Mouse (Mus musculus) lung, embryonic 14.5 days (tissue): ENCODE data around the gene Nck2. TPM values are rescaled to one million over a fixed set of nuclear protein-coding genes. Genes with fewer than 3 reads are reported as not detected.
A peak's percentile ranks its signal among the peaks of the same experiment; 100 is the strongest.

Experiments
- ATAC-seq: fragments of 200-750 bp; cut with Nextera tagmentation; 2 replicates; pipeline ENCODE4 v1.8.0; 2017; ENCODE audit warnings: mild to moderate bottlenecking, moderate TSS enrichment, moderate library complexity; ENCODE audit not compliant: insufficient read depth
- DNase-seq: peaks from one replicate; pipeline ENCODE4 v3.0.0-alpha.2; 2015
- H3K27ac ChIP-seq: fragments of 300-500 bp; sonication (generic); 2 replicates; pipeline ENCODE4 v1.5.1; 2014; ENCODE audit warnings: low read depth, mild to moderate bottlenecking, moderate library complexity
- H3K27me3 ChIP-seq: fragments of 300-500 bp; sonication (generic); 2 replicates; pipeline ENCODE4 v1.6.1; 2014; ENCODE audit warnings: low read length, control low read depth; ENCODE audit not compliant: insufficient read depth
- H3K36me3 ChIP-seq: fragments of 300-500 bp; sonication (generic); 2 replicates; pipeline ENCODE4 v1.6.1; 2014; ENCODE audit warnings: control low read depth; ENCODE audit not compliant: insufficient read depth
- H3K4me1 ChIP-seq: fragments of 300-500 bp; sonication (generic); 2 replicates; pipeline ENCODE4 v1.6.1; 2014; ENCODE audit warnings: antibody characterized with exemption, control low read depth; ENCODE audit not compliant: insufficient read depth
- H3K4me2 ChIP-seq: fragments of 300-500 bp; sonication (generic); 2 replicates; pipeline ENCODE4 v1.6.1; 2014; ENCODE audit warnings: mild to moderate bottlenecking
- H3K4me3 ChIP-seq: fragments of 300-500 bp; sonication (generic); 2 replicates; pipeline ENCODE4 v1.5.1; 2014; ENCODE audit warnings: low read depth, low read length
- H3K9ac ChIP-seq: fragments of 300-500 bp; sonication (generic); 2 replicates; pipeline ENCODE4 v1.6.1; 2014
- H3K9me3 ChIP-seq: fragments of 300-500 bp; sonication (generic); 2 replicates; pipeline ENCODE4 v1.6.1; 2016; ENCODE audit warnings: low read depth, low read length, control low read depth
- CTCF ChIP-seq: IDR thresholded peaks from 2 replicates; pipeline ENCODE4 v1.5.1; 2016; ENCODE audit warnings: antibody characterized with exemption, low read depth
- WGBS: fragments of 180-500 bp; shearing (Covaris S2); extraction: QIAGEN DNeasy Blood & Tissue Kit; methylation state at CpG from one replicate; pipeline ENCODE4 v1.1.7; 2014; 5-methylcytosine and 5-hydroxymethylcytosine counted together
- polyA plus RNA-seq: library from polyadenylated mRNA; unstranded; fragments of >200 nt; fragmentation: Nextera tagmentation; extraction: Ambion mirVana; gene quantifications from 2 replicates; pipeline ENCODE4 v1.2.1, GENCODE M21; 2014

Gene Nck2
- polyA plus RNA-seq, 1 experiment from 2014 or later = 59.1 TPM

DNA sequence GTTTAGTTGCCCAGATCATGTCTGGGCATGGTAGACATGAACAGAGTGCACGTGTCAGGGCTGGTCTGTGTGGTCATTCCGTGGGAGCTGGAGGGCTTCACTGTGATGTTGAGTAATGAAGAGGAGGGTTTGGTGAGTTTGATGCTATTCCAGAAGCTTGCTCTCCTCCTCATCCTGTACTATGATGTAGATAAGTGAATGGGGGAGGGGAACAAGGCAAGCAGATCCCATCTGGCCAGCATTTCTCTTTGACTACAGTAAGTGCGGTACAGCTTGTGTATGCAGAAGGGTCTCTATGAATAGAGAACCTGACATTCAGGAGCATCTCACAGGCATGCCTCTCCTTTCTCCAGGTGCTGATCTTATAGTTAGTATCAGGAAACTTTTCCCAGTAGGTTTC lies 52.6 kb downstream of the Nck2 start:
- no peak overlapping the region for H3K9ac ChIP-seq
- 83% methylated on average over 3 of the region's 3 CpGs for WGBS
- no peaks in the 10 kb centered on the region for H3K27me3 ChIP-seq
- TF ChIP-seq CTCF = no peak
- no peak overlapping the region for H3K27ac ChIP-seq
- H3K9me3 ChIP-seq = no peaks in the 10 kb centered on the region
- H3K4me3 ChIP-seq = no peak overlapping the region
- DNase-seq (no peak), ATAC-seq (no peak)
- peaks cover 6% of the 10 kb centered on the region; the same call in 1 of the 2 replicates for H3K4me1 ChIP-seq
- no peak overlapping the region for H3K4me2 ChIP-seq
- H3K36me3 ChIP-seq = no peaks in the 10 kb centered on the region

DNA sequence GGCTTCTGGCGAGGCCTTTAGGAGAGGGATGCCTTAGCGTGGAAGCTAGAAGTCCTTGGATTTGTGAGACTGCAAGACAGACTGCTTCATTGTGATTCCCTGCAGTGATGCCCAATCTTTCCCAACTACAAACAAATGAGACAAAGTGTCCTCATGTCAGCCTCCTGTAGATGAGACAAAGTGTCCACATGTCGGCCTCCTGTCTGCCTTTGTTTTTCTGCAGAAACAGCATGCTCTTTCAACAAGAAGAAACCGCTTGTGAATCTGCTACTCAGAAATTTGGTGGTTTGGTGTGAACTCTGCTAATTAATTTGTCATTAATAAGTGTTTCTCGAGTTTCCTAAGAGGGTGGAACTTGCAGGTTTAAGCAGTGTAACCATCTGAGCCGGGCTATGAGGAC lies 53.6 kb downstream of the Nck2 start:
- H3K27ac ChIP-seq = no peak overlapping the region
- H3K4me1 ChIP-seq = peaks cover 13% of the 10 kb centered on the region
- WGBS = 71% methylated on average over 6 of the region's 6 CpGs
- TF ChIP-seq CTCF = no peak
- DNase-seq (no peak), ATAC-seq (no peak)
- no peaks in the 10 kb centered on the region for H3K27me3 ChIP-seq
- no peaks in the 10 kb centered on the region for H3K9me3 ChIP-seq
- H3K9ac ChIP-seq = no peak overlapping the region
- no peak overlapping the region for H3K4me3 ChIP-seq
- no peak overlapping the region for H3K4me2 ChIP-seq
- no peaks in the 10 kb centered on the region for H3K36me3 ChIP-seq

DNA sequence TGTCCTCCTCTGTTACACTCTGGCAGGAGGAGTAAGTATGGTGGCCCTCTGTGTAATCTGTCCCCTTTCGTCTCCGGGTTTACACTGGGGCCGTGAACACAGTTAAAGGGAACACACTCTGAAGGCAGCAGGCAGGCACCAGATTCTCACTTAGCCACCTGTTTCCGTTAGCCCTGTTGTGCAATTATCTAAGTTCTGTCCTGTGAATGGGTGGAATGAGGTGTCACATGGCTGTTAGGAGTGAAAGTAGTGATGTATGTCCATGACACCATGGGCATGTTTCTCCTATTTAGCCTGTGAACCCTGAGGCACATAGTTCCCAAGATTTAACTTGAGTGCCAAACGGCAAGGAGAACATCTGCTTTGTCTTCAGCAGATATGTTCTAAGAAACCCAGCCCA lies 55.7 kb downstream of the Nck2 start:
- no peaks in the 10 kb centered on the region for H3K27me3 ChIP-seq
- ATAC-seq (0 out of 2 replicates have a peak, but pooled peaks have one; percentile 42), DNase-seq (no peak)
- H3K9me3 ChIP-seq = no peaks in the 10 kb centered on the region
- no peak for TF ChIP-seq CTCF
- no peak overlapping the region for H3K4me3 ChIP-seq
- H3K9ac ChIP-seq = no peak overlapping the region
- WGBS = 65% methylated on average over 5 of the region's 5 CpGs
- H3K4me2 ChIP-seq = no peak overlapping the region
- H3K4me1 ChIP-seq = peaks cover 21% of the 10 kb centered on the region
- no peak overlapping the region for H3K27ac ChIP-seq
- no peaks in the 10 kb centered on the region for H3K36me3 ChIP-seq

DNA sequence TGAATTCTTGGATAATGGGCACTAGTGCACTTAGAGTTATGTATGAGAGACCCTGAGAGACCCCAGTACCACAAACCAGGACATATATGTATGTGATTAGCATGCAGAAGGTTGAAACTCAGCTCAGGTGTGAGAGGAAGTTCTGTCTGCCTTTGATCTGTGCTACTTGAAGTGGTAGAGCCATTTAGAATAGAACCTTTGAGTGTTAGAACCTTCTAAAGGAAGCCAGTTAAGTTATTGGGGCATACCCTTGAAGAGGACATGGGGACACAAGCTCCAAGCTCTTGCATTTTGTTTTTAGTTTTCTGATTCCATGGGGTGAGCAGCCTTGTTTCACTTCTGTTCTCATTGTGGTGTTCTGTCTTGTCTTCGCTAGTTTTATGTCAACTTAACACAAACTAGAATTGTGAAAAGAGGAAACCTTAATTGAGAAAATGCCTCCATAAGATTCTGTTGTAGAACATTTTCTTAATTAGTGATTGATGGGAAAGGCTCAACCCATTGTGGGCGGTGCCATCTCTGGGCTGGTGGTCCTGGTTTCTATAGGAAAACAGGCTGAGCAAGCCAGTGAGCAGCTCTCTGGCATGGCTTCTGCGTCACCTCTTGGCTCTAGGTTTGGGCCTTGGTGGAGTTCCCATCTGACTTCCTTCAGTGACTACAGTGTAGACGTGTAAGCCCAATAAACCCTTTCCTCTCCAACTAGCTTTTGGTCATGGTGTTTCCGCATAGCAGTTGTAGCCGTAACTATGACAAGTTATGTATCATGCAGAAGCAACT lies 57.0 kb downstream of the Nck2 start:
- Histone ChIP-seq H3K4me2 (no peak overlapping the region), H3K4me1 (peaks cover 21% of the 10 kb centered on the region), H3K9me3 (no peaks in the 10 kb centered on the region), H3K36me3 (no peaks in the 10 kb centered on the region), H3K27me3 (no peaks in the 10 kb centered on the region), H3K27ac (no peak overlapping the region), H3K4me3 (no peak overlapping the region), H3K9ac (no peak overlapping the region)
- 83% methylated on average over 6 of the region's 6 CpGs for WGBS
- TF ChIP-seq CTCF = no peak
- DNase-seq = no peak
- ATAC-seq = no peak

DNA sequence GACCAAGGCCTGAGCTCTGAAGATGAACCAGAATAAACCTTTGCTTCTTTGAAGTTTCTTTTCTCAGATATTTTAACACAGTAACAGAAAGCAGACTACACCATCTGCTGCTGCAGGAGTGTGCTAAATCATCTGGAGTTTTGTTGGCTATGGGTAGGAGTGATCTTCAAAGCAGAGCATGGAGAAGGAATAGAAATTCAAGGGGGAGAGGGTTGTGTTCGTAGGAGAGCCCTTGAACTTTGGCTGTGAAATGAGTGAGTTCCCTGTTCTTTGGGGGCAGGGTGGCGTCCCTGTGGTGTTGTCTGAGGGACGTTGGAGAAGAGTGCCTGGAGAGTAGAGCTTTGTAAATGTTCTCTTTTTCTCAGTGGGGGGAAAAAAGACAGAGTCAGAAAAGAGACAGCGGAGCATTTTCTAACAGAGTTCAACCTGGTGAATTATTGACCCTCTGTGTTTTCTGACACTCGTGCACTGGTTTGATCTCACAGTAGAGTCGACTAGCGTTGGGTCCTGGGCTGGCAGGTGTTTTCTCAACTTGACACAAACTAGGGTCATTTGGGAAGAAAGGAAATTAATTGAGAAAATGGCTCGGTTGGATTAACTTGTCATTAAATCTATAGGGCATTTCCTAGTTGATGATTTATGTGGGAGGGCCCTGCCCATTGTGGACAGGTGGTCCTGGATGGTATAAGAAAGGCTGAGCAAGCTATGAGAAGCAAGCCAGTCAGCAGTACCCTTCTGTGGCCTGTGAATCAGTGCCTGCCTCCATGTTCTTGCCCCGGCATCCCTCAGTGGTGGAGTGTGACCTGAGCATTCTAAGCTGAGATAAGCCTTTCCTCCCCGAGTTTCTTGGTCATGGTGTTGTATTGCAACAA lies 57.8 kb downstream of the Nck2 start:
- DNase-seq = no peak
- no peak overlapping the region for H3K9ac ChIP-seq
- WGBS = 46% methylated on average over 10 of the region's 10 CpGs
- no peak overlapping the region for H3K27ac ChIP-seq
- H3K27me3 ChIP-seq = no peaks in the 10 kb centered on the region
- no peaks in the 10 kb centered on the region for H3K9me3 ChIP-seq
- H3K4me3 ChIP-seq = no peak overlapping the region
- peaks cover 21% of the 10 kb centered on the region for H3K4me1 ChIP-seq
- 0 out of 2 replicates have a peak, but pooled peaks have one; percentile 22 for ATAC-seq
- H3K36me3 ChIP-seq = no peaks in the 10 kb centered on the region
- TF ChIP-seq CTCF = no peak
- H3K4me2 ChIP-seq = no peak overlapping the region

DNA sequence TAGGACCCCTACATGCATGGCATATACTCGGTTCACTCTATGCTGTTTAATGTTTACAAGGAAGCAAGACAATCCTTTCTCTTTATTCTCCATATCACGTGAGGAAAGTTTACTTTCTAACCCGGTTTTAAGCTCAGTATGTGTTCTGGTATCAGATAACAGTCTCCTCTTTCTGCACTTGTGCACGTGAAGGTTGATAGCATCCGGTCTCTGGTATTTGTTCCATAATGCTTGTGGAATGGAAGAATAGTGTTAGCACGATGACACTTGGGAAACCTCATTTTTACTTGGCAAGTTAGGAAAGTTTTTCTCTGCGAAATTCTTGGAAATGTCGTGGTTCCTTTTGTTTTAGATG lies 58.4 kb downstream of the Nck2 start:
- ATAC-seq = no peak
- no peak for TF ChIP-seq CTCF

DNA sequence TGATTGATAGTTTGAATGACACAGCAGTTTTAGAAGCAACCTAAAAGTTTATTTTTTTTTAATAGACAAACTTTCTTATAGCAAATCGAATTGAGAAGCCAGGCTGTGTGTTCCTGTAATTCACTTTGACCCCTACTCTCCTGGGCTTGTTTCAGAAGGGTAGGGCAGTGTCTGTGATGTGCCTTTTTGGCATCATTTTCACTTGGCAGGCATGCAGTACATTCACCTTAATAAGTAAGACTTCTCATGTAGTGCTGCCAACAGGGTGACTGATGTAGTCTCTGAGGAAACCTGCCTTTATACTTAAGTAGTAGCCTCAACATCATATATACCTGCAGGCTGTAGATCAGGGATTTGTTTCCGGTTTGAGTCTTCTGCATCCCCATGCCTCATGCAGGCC lies 58.9 kb downstream of the Nck2 start:
- H3K4me1 ChIP-seq = peaks cover 21% of the 10 kb centered on the region

More for the DNA sequence above, 58.4 kb downstream of the Nck2 start:
- no peak for DNase-seq
- no peak overlapping the region for H3K9ac ChIP-seq
- H3K4me3 ChIP-seq = no peak overlapping the region
- WGBS = 35% methylated on average over 8 of the region's 8 CpGs
- H3K27me3 ChIP-seq = no peaks in the 10 kb centered on the region
- no peaks in the 10 kb centered on the region for H3K36me3 ChIP-seq
- H3K27ac ChIP-seq = no peak overlapping the region
- no peaks in the 10 kb centered on the region for H3K9me3 ChIP-seq
- no peak overlapping the region for H3K4me2 ChIP-seq
- peaks cover 21% of the 10 kb centered on the region for H3K4me1 ChIP-seq

More for the DNA sequence above, 58.9 kb downstream of the Nck2 start:
- Histone ChIP-seq H3K9me3 (no peaks in the 10 kb centered on the region), H3K4me2 (no peak overlapping the region), H3K27ac (no peak overlapping the region), H3K9ac (no peak overlapping the region), H3K36me3 (no peaks in the 10 kb centered on the region), H3K27me3 (no peaks in the 10 kb centered on the region), H3K4me3 (no peak overlapping the region)
- DNase-seq = no peak
- no peak for TF ChIP-seq CTCF
- WGBS = 75% methylated on average over 2 of the region's 2 CpGs
- no peak for ATAC-seq
